Mouse (Mus musculus) cerebellum, adult 9-10 months (tissue): ENCODE measurements around the gene Tspan17.

Experiments used
- DNase-seq: peaks from one replicate; pipeline ENCODE4 v3.0.0; 2022

Tspan17 gene

GRCm38 (mm10) chr13:54765281-54766191, 23.6 kb upstream of the Tspan17 start:
- DNase-seq = peak; percentile 77

- DNase-seq = peak; percentile 93
Measured at GRCm38 (mm10) chr13:54766192-54766768, 22.9 kb upstream of the Tspan17 start, which contains the start of gene Sncb. TSS of gene Sncb (minus strand) at chr13:54766595.

- DNase-seq = peak; percentile 52
Measured at GRCm38 (mm10) chr13:54767012-54767411, 22.2 kb upstream of the Tspan17 start.

- peak; percentile 82 for DNase-seq
Measured at GRCm38 (mm10) chr13:54780592-54780991, 8.6 kb upstream of the Tspan17 start.

GRCm38 (mm10) chr13:54781086-54781485, 8.1 kb upstream of the Tspan17 start:
- no peak for DNase-seq

- no peak for DNase-seq
Measured at GRCm38 (mm10) chr13:54783235-54783634, 5.9 kb upstream of the Tspan17 start.

- DNase-seq = no peak
Measured at GRCm38 (mm10) chr13:54783698-54784097, 5.5 kb upstream of the Tspan17 start, which contains the start of gene Eif4e1b. TSS of gene Eif4e1b (plus strand) at chr13:54783998.

- DNase-seq = peak; percentile 69
Measured at GRCm38 (mm10) chr13:54787591-54787990, 1.6 kb upstream of the Tspan17 start.

GRCm38 (mm10) chr13:54789561-54790397, 602 bp downstream of the Tspan17 start:
- DNase-seq = peak; percentile 89

GRCm38 (mm10) chr13:54792259-54793230, 3.4 kb downstream of the Tspan17 start:
- DNase-seq = no peak

GRCm38 (mm10) chr13:54794002-54794577, 4.9 kb downstream of the Tspan17 start:
- no peak for DNase-seq

GRCm38 (mm10) chr13:54794843-54795242, 5.7 kb downstream of the Tspan17 start:
- peak; percentile 42 for DNase-seq

GRCm38 (mm10) chr13:54797356-54797755, 8.2 kb downstream of the Tspan17 start:
- peak; percentile 79 for DNase-seq

GRCm38 (mm10) chr13:54797861-54798643, 8.9 kb downstream of the Tspan17 start:
- no peak for DNase-seq

GRCm38 (mm10) chr13:54798740-54799139, 9.6 kb downstream of the Tspan17 start:
- DNase-seq = no peak

GRCm38 (mm10) chr13:54799701-54800100, 10.5 kb downstream of the Tspan17 start:
- DNase-seq = peak; percentile 88

- no peak for DNase-seq
Measured at GRCm38 (mm10) chr13:54800206-54800605, 11.0 kb downstream of the Tspan17 start.

GRCm38 (mm10) chr13:54803010-54803409, 13.8 kb downstream of the Tspan17 start:
- DNase-seq = no peak

GRCm38 (mm10) chr13:54805134-54805838, 16.1 kb downstream of the Tspan17 start:
- no peak for DNase-seq

GRCm38 (mm10) chr13:54806434-54806976, 17.3 kb downstream of the Tspan17 start:
- no peak for DNase-seq
